Mouse (Mus musculus): ENCODE data around the gene Cacna1s.

DNA sequence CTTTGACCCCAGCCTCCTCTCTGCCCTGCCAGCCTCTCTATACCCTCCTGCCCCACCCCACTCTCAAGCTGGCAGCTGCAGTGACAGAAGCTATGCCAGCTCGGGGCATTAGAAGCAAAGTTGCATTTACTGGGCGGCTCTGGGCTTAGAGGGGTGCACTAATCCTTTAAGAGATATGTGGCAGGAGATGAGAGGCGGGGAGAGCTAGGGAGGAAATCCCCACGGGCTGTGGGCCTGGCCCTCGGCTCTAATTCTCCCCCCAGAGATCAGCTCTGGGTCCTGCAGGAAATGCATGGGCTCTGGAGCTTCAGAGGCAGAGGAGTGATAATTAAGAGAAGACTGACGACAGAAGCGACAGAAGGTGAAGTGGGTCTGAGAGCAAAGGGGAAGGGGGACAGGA lies 19.6 kb upstream of the Cacna1s start:
- TF ChIP-seq CTCF (IDR thresholded peaks at IDR 0.05; ENCODE audit: insufficient read depth, low read depth, low read length) (no peak), POLR2A (IDR thresholded peaks at IDR 0.05; ENCODE audit: insufficient read depth, low read depth, low read length) (no peak)
